ENCODE assay signal across 9 mouse cellular contexts in the genomic region with DNA sequence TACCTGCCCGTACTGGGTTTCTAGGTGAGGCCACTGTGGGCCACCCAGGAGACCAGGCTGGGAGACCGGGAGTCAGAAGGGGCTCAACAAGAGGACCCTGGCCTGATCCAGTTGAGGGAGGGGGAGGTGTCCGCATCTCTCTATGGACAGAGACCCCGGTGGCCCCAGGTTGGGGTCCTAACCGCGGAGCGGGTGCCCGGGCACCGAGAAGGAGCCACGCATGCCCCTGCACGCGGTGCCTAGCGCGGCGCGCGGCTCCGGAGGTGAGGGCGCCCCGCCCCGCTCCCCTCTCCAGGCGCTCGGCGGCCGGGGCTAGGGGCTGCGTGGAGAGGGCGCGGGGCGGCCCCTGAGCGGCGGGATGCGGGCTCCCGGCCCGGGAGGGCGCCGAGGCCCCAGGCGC. TPM values are rescaled to one million over a fixed set of nuclear protein-coding genes. Genes with fewer than 3 reads are reported as not detected.
DNase-seq lines count a peak whose midpoint lies in the region; ATAC-seq and TF ChIP-seq lines count a peak whose summit lies in the region.
"Had no signal": no experiment of that assay in that cellular context is flagged by ENCODE, and none has a peak within 500 bp of the region (broad histone marks: within the 10 kb centered on the region; RNA-seq: fewer than 3 reads in every experiment).

A gene (plus strand): TSS at position 81 of the 400 bp plus-strand sequence.

- 2% methylated on average over 32 of the region's 37 CpGs for WGBS in lung, embryonic 15.5 days
- WGBS in forebrain, postnatal 0 days, result 4% methylated on average over 15 of the region's 37 CpGs

- DNase-seq in lung, postnatal 25 days (ENCODE audit: low spot score), result no peak
- DNase-seq in forebrain, postnatal 0 days, result no peak
- no peak for DNase-seq in left cerebral cortex, postnatal 4 days
- DNase-seq in retina, embryonic 14.5 days (ENCODE audit: low spot score), result peak; percentile 43
- DNase-seq in adrenal gland, adult 2 months, result no peak
- DNase-seq in MN1 (ENCODE audit: low spot score), result no peak

- peak within 1 kb of the TSS; percentile 93 for H3K4me2 ChIP-seq in lung, embryonic 15.5 days
- peak within 1 kb of the TSS; percentile 75 for H3K4me2 ChIP-seq in forebrain, postnatal 0 days (ENCODE audit: low read depth)

- H3K4me3 ChIP-seq in lung, embryonic 15.5 days, result peak within 1 kb of the TSS; percentile 51
- peak within 1 kb of the TSS; percentile 74 for H3K4me3 ChIP-seq in forebrain, postnatal 0 days (ENCODE audit: low read depth, low read length)

- H3K9me3 ChIP-seq in lung, embryonic 15.5 days, result no peaks in the 10 kb centered on the region
- no peaks in the 10 kb centered on the region for H3K9me3 ChIP-seq in forebrain, postnatal 0 days (ENCODE audit: low read length)

- peak within 1 kb of the TSS; percentile 3; the same call in 1 of the 2 replicates for H3K9ac ChIP-seq in lung, embryonic 15.5 days
- H3K9ac ChIP-seq in forebrain, postnatal 0 days, result peak within 1 kb of the TSS; percentile 81

- no peak within 1 kb of the TSS for H3K27ac ChIP-seq in lung, embryonic 15.5 days
- peak within 1 kb of the TSS; percentile 93 for H3K27ac ChIP-seq in forebrain, postnatal 0 days (ENCODE audit: low read depth, low read length)

- peaks cover 81% of the 10 kb centered on the region for H3K27me3 ChIP-seq in lung, embryonic 15.5 days
- H3K27me3 ChIP-seq in forebrain, postnatal 0 days (ENCODE audit: insufficient read depth, low read length), result no peaks in the 10 kb centered on the region

- no peaks in the 10 kb centered on the region for H3K36me3 ChIP-seq in lung, embryonic 15.5 days
- H3K36me3 ChIP-seq in forebrain, postnatal 0 days (ENCODE audit: insufficient read depth), result no peaks in the 10 kb centered on the region

- no peak for TF ChIP-seq CTCF in forebrain, postnatal 0 days (IDR thresholded peaks at IDR 0.05; ENCODE audit: low read depth)

- intact Hi-C loops in left cerebral cortex, postnatal 4 days (cut with DNase I), result no loop called here

- ATAC-seq in lung, embryonic 15.5 days (ENCODE audit: borderline replicate concordance, extremely low read depth, low FRiP score, low TSS enrichment), result no peak
- ATAC-seq in forebrain, postnatal 0 days, result peak; percentile 36
- ATAC-seq in erythroblast, adult 5-6 weeks (replicated peaks; ENCODE audit: low FRiP score, poor library complexity, severe bottlenecking), result no peak
- ATAC-seq: inflammation-experienced regulatory T-cells, adult 6 months had no signal

- H3K4me1 ChIP-seq in lung, embryonic 15.5 days, result 0 out of 2 replicates have a peak, but pooled peaks cover 4% of the 10 kb centered on the region
- peaks cover 21% of the 10 kb centered on the region for H3K4me1 ChIP-seq in forebrain, postnatal 0 days (ENCODE audit: insufficient read depth)

RNA-seq across cellular contexts. Expression of the gene that starts here (rescaled TPM):
- polyA plus RNA-seq in lung, embryonic 15.5 days (2015; fragmentation: Nextera tagmentation; extraction: Ambion mirVana), result 0.61 and 0.74 TPM in 2 replicates
- 352 and 534 TPM in 2 replicates for total RNA-seq in forebrain, postnatal 0 days (2014; rRNA removed)
- 227 and 361 TPM in 2 replicates for polyA plus RNA-seq in forebrain, postnatal 0 days (2015; fragmentation: Nextera tagmentation; extraction: Ambion mirVana)
- 100 to 1,000 TPM; 444 to 539 TPM for total RNA-seq in left cerebral cortex, postnatal 4 days (2021)
- total RNA-seq in erythroblast, adult 5-6 weeks (2015; ENCODE audit: low replicate concordance), result not detected in 2 replicates
- total RNA-seq in erythroblast, adult 5-6 weeks (2017; ENCODE audit: low replicate concordance), result not detected in 2 replicates
- total RNA-seq in adrenal gland, adult 2 months (2021), result not detected
- polyA plus RNA-seq in adrenal gland, adult 2 months (2012; rRNA removed), result not detected in 2 replicates
- polyA plus RNA-seq: inflammation-experienced regulatory T-cells, adult 6 months had no signal

Comparison
In these comparisons a context has a peak if more than half of its experiments do, and no peak if none do; other contexts are left out.
1. RNA of the gene that starts here (total RNA-seq): 444 to 539 TPM in left cerebral cortex, postnatal 4 days and 352 to 534 TPM in forebrain, postnatal 0 days; not detected in erythroblast, adult 5-6 weeks and not detected in adrenal gland, adult 2 months; every median in the first group is over 100 times any median in the second.
2. RNA of the gene that starts here (polyA plus RNA-seq): 227 to 361 TPM in forebrain, postnatal 0 days; 0.61 to 0.74 TPM in lung, embryonic 15.5 days and not detected in adrenal gland, adult 2 months; every median in the first group is over 100 times any median in the second.